Mouse (Mus musculus) adrenal gland, postnatal 10 days (tissue): Measurements from ENCODE around the gene Rnf169. TPM values are rescaled to one million over a fixed set of nuclear protein-coding genes. Genes with fewer than 3 reads are reported as not detected.

ENCODE experiments used
- DNase-seq: peaks from one replicate; pipeline ENCODE4 v3.0.0; 2021; ENCODE audit warnings: mixed read lengths
- total RNA-seq, 2 experiments: library from RNA; stranded (reverse); gene quantifications; 2 replicates each; pipeline ENCODE4 v1.2.3; 2021

The Rnf169 gene
- total RNA-seq, 2 experiments from 2014 or later = 15.3 to 17.8 TPM

DNA sequence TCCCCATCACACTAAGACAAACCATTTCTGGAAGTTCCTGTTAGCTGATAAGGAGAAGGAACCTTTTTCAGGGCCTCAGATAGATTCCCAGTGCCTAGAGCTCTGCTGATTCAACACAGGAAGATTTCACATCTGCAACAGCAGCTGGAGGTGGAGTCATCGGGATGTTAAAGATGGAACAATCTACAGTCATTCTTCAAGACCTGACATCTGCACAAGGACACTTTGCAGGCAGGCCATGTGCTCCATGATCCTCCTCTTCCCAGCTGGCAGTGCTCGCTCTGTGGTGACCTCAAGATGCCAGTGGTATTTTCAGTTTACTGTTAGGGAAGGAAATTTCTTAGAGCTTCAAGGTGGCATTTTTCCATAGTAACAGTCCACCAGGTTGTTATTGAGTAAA, 87.9 kb downstream of the Rnf169 start:
- DNase-seq = peak; percentile 43

DNA sequence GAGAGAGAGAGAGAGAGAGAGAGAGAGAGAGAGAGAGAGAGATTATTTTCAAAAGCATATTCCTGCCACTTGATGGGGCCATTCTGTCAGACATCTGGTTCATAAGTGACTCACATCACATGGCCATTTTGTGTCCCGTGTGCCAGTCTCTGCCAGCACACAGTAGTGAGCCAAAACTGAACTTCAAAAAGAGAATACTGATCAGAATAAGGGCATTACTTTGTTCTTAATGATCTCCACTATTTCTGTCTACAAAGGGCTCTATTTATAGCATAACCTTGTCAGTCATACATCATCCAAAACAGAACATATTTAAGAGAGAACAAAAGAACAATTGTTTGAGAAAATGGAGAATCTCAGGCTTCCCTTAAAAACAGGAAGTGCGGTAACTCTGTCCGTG, 88.8 kb downstream of the Rnf169 start:
- DNase-seq = no peak

DNA sequence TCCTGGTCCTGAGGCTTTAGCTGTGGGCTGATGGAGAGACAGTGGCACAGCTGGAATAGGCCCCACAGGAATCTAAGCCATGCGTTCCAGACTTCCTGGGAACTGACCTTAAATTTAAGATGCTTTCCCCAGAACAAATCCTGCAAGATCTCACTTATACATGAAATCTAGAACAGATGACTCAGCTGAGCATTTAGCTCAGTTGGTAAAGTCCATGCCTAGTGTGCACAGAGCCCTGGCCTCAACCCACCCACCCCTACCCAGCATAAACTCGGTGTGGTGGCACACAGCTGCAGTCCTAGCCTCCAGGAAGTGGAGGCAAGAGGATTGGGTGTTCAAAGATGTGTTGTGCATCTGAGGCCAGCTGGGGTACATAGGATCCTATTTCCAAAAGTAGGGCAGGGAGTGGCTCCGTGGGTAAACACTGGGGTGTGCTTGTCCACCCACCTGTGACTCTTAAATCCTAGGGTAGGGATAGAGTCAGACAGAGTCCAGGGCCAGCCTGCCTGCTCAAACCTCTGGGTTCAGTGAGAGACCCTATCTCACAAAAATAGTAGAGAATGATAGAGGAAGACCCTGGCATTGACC, 90.0 kb downstream of the Rnf169 start:
- no peak for DNase-seq

DNA sequence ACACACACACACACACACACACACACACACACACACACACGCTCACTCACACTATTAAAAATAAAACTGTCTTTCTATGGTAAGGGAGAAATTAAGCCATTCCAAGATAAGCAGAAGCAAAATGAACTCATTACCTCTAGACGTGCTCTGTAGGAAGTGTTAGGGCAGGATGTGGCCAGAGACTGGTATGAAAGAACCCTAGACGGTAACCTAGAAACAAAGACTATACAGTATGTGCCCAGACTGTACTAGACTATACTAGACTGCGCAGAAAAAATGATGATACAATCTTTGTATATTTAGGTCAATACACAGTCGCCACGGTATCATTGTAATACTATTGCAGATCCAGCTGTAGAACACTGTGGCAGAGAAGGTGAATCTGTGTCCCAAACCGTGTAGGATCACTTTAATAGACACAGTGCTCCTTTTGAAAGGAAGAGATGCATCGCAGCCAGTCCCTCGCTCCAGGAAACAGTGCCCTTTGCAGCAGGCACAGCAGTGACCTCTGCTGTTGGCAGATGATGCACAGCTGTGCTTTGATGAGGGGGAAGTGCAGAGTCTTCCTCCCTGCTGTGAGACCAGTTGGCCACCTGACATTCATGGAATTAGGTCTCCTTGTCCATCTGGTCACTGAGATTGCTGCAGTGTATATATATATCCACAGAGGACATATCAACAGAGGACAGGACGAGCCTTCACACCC, 90.9 kb downstream of the Rnf169 start:
- no peak for DNase-seq

DNA sequence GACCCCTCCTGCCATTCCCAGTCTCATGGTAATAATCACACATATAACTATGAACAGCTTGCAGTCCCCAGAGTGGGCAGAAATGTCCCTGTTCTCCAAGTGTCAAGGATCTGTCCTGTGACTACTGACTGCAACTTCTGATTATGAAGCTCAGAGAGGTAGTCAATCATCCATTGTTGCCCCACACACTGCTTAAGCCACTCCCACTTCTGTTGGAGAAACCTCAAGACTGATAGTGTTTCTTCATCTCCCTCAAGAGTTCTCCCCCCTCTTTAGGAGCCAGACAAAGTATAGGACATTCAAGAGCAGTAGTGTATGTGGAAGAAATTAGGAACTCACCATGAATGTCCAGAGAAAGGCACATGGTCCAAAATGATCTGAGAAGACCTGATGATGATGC, 92.5 kb downstream of the Rnf169 start:
- DNase-seq = no peak

DNA sequence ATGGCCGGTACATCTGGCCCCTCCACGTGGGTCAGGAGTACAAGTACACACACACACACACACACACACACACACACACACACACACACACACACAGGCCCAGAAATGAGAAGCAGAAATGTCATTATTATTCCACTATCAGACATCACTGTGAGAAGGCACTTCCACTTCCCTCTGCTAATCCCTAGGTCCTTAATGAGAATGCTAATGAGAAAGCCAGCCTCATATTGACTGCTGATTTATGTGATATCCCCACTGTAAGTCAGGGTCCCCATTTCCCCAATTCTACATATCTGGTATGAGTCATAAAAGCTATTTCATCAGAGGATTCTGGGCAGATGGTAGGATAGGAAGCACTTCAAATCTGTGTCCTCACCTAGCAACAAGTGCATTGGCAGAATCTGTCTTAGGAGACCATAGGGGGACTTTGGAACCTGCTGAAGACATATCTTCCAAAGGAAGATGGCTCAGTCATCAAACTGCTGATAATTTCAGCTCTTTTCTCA, 93.0 kb downstream of the Rnf169 start:
- no peak for DNase-seq

DNA sequence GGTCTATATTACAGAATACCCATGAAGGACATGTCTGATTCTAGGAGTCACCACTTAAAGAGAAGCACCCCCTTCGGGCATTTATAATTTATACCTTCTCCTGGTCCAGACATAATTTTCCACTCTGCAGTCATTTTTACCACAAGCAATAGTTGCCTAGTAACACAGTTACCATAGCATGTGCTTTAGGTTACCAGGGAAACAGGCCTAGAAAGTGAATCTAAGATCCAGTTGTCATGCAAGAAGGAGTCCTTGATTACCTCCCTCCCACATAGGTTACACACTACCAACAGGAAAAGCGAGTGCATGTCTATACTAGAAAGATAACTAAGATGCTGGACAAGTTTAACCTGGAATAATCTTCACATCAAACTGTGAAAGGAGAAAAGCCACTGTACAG, 102.0 kb downstream of the Rnf169 start:
- DNase-seq = no peak

DNA sequence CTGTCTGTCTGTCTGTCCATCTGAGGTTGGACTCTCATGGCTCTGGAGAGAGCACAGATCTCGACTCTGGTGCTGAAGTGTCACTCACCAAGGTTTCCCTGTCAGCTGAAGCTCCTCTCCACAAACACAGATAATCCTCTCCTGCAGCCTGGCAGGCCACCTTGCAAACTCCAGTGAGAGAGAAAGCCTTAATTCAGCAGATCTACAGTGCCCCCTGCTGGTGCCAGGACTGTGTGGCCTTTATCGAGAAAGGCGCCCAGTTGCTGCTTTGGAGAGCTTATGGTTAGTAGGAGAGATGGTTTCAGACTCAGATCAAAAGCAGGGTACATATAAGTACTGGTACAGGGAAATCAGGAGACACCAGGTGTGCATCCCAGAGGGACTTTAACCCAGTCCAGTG, 103.9 kb downstream of the Rnf169 start:
- peak; percentile 90 for DNase-seq

DNA sequence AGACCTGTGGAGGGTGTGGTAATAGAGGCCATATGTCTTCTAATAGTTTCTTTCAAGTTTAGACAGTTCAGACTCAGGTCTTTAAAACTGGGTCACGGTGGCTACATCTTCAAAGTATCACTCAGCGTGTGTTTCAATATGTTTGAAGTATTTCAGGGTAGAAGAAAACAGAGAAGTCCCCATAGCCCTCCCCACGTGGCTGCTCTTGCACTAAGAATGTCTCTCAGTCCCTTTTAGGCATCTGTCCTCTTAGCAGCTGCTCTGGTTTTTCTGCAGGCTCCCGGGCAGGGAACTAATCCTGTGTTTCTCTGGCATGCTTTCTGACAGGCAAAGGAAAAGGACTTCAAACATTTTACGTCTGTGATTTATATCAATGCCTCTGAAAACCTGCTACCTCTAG, 104.4 kb downstream of the Rnf169 start:
- DNase-seq = no peak

DNA sequence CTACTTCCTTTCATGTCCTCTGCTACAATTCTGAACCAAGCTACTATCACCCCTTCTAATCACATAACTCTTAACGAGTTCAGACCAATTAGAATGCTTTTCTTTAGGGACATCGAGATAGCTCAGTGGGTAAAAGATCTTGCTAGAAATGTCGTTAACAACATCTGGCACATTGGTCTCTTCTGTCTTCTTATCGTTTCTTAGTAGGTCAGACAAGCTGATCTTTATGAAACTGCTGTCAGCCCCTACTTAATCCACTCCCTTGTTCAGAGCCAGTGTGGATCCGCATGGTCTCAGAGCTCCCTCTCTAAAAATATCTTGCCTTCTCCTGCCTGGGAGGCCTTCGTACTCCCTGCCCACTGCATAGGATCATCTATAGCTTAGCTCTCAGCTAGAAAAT, 106.3 kb downstream of the Rnf169 start:
- DNase-seq = no peak

Other genes starting within 250 kb of the Rnf169 start
- not detected for gene Olfr521, start 216.9 kb downstream of the Rnf169 start, total RNA-seq
- 1 to 10 TPM; 3.0 to 3.7 TPM for gene Neu3, start 152.0 kb downstream of the Rnf169 start, total RNA-seq
- gene Xrra1, start 121.3 kb downstream of the Rnf169 start, total RNA-seq = 1 to 10 TPM; 2.5 to 2.6 TPM
- gene Spcs2, start 117.0 kb downstream of the Rnf169 start, total RNA-seq = 100 to 1,000 TPM; 118 to 135 TPM
- not detected for gene Chrdl2, start 25.7 kb upstream of the Rnf169 start, total RNA-seq
- 10 to 100 TPM; 21.7 to 33.0 TPM for gene Pold3, start 141.1 kb upstream of the Rnf169 start, total RNA-seq
- 1 to 10 TPM; 7.5 TPM for gene Lipt2, start 178.8 kb upstream of the Rnf169 start, total RNA-seq
- 1 to 10 TPM; 1.1 to 2.2 TPM for gene Kcne3, start 196.1 kb upstream of the Rnf169 start, total RNA-seq
- gene Pgm2l1, start 246.9 kb upstream of the Rnf169 start, total RNA-seq = 10 to 100 TPM in 1 of 2 experiments, 1 to 10 TPM in 1; 8.5 to 12.8 TPM